Mouse (Mus musculus): ENCODE data around the gene Id1. TPM values are rescaled to one million over a fixed set of nuclear protein-coding genes. Genes with fewer than 3 reads are reported as not detected.
A peak's percentile ranks its signal among the peaks of the same experiment; 100 is the strongest.

Id1 gene
- polyA plus RNA-seq, 1 experiment: 59.5 TPM

GRCm38 (mm10) chr2:152700138-152700537 is 35.9 kb upstream of the Id1 start:
- Histone ChIP-seq H3K36me3 (ENCODE audit: control insufficient read depth, insufficient read depth) (peaks cover 34% of the 10 kb centered on the region), H3K79me2 (ENCODE audit: control insufficient read depth, insufficient read depth) (peaks cover 4% of the 10 kb centered on the region), H3K4me3 (no peak overlapping the region), H3K27me3 (ENCODE audit: control insufficient read depth, insufficient read depth, insufficient read length) (no peaks in the 10 kb centered on the region), H3K4me2 (ENCODE audit: low read depth) (peak overlapping the region; percentile 6), H3ac (ENCODE audit: control insufficient read depth, insufficient read length) (no peak overlapping the region)
- TF ChIP-seq SRF (IDR thresholded peaks at IDR 0.05; ENCODE audit: control insufficient read depth, insufficient read length, low read depth): no peak
- peak in 1 of 3 experiments; percentile 61 for TF ChIP-seq MYOD1 (IDR thresholded peaks at IDR 0.05; ENCODE audit: control insufficient read depth in 1 of 3, insufficient read length in 2 of 3, low read depth in 2 of 3)
- TF ChIP-seq MYOG (IDR thresholded peaks at IDR 0.05; ENCODE audit: control insufficient read depth in 1 of 3, insufficient read depth in 1 of 3, insufficient read length in 2 of 3, low read depth in 2 of 3): peak in 1 of 3 experiments; percentile 61
- no peak for TF ChIP-seq TCF12 (IDR thresholded peaks at IDR 0.05; ENCODE audit: insufficient read depth, poor library complexity, severe bottlenecking)
- TF ChIP-seq POLR2AphosphoS2 (IDR thresholded peaks at IDR 0.05; ENCODE audit: insufficient read length, low read depth): no peak

DNA sequence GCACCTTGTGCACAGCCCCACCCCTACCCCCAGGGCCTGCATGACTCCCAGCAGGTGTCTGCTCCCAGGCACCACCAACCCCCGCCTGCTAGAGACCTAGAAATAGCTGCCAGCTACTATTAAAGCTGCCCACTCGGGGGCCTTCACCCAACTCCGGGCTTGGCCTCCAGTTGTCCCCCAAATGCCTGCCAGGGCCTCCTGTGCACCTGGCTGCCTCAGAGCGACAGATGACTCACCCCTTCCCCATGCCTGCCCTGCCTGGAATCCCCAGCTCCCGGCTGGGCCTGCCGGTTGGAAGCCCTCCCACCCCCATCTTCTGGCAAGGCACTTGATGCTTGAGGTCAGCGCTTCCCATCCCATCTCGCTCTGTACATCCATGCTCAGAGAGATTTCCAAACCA is 35.3 kb upstream of the Id1 start:
- Histone ChIP-seq H3K4me2 (ENCODE audit: low read depth) (peak overlapping the region; percentile 6), H3K36me3 (ENCODE audit: control insufficient read depth, insufficient read depth) (peaks cover 30% of the 10 kb centered on the region), H3K79me2 (ENCODE audit: control insufficient read depth, insufficient read depth) (peaks cover 4% of the 10 kb centered on the region), H3K27me3 (ENCODE audit: control insufficient read depth, insufficient read depth, insufficient read length) (no peaks in the 10 kb centered on the region), H3ac (ENCODE audit: control insufficient read depth, insufficient read length) (no peak overlapping the region), H3K4me3 (no peak overlapping the region)
- TF ChIP-seq POLR2A (IDR thresholded peaks at IDR 0.05; ENCODE audit: insufficient read length, low read depth): no peak
- TF ChIP-seq CEBPB (IDR thresholded peaks at IDR 0.05; ENCODE audit: insufficient read depth, poor library complexity, severe bottlenecking): no peak
- no peak for TF ChIP-seq MAX (IDR thresholded peaks at IDR 0.05; ENCODE audit: low read depth)
- TF ChIP-seq MYOD1 (IDR thresholded peaks at IDR 0.05; ENCODE audit: control insufficient read depth in 1 of 3, insufficient read length in 2 of 3, low read depth in 2 of 3): peak in 2 of 3 experiments; percentile 40 to 85
- peak in 2 of 3 experiments; percentile 57 to 86 for TF ChIP-seq MYOG (IDR thresholded peaks at IDR 0.05; ENCODE audit: control insufficient read depth in 1 of 3, insufficient read depth in 1 of 3, insufficient read length in 2 of 3, low read depth in 2 of 3)
- peak; percentile 28 for TF ChIP-seq TCF12 (IDR thresholded peaks at IDR 0.05; ENCODE audit: insufficient read depth, poor library complexity, severe bottlenecking)
- peak; percentile 12 for TF ChIP-seq TCF3 (IDR thresholded peaks at IDR 0.05; ENCODE audit: insufficient read length, low read depth)

DNA sequence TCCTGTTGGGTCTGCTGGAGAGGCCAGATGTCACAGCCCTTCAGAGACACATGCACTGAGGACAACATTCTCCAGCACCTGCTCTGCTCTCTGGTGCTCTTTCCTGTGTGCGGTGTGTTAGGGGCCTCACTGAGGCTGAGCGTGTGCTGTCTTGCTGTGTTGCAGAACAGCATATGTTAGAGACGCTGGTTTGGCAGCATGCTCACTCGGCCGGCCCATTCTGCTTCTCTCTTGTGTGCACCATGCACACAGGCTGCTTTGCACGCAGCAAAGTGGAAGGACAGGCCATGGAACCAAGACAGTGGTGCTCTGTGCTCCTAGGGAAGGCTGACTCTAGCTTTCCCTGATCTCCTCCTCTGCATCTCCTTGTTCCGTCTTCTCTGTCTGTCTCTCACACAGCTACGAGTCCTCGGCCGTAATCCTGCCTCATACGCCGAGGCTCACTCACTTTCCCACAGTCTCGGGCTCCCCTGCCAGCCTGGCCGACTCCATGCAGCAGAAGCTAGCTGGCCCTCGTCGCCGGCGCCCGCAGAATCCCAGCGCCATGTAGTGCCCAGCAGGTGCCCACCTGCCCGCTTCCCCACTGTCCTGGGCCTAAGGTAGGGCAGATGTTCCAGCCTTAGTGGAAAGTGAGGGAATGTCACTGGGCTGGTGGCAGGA is 32.3 kb upstream of the Id1 start:
- Histone ChIP-seq H3K4me3 (no peak overlapping the region), H3K4me2 (ENCODE audit: low read depth) (no peak overlapping the region), H3K27me3 (ENCODE audit: control insufficient read depth, insufficient read depth, insufficient read length) (no peaks in the 10 kb centered on the region), H3K79me2 (ENCODE audit: control insufficient read depth, insufficient read depth) (no peaks in the 10 kb centered on the region), H3K36me3 (ENCODE audit: control insufficient read depth, insufficient read depth) (peaks cover 17% of the 10 kb centered on the region), H3ac (ENCODE audit: control insufficient read depth, insufficient read length) (no peak overlapping the region)
- TF ChIP-seq TCF12 (IDR thresholded peaks at IDR 0.05; ENCODE audit: insufficient read depth, poor library complexity, severe bottlenecking): no peak
- no peak for TF ChIP-seq USF1 (IDR thresholded peaks at IDR 0.05; ENCODE audit: low read depth)
- no peak for TF ChIP-seq CEBPB (IDR thresholded peaks at IDR 0.05; ENCODE audit: insufficient read depth, poor library complexity, severe bottlenecking)
- no peak for TF ChIP-seq SRF (IDR thresholded peaks at IDR 0.05; ENCODE audit: control insufficient read depth, insufficient read length, low read depth)
- TF ChIP-seq E2F4 (IDR thresholded peaks at IDR 0.05; ENCODE audit: insufficient read depth): no peak
- no peak for TF ChIP-seq POLR2A (IDR thresholded peaks at IDR 0.05; ENCODE audit: insufficient read length, low read depth)

- Histone ChIP-seq H3K4me2 (ENCODE audit: low read depth) (no peak overlapping the region), H3K4me3 (no peak overlapping the region), H3ac (ENCODE audit: control insufficient read depth, insufficient read length) (no peak overlapping the region), H3K36me3 (ENCODE audit: control insufficient read depth, insufficient read depth) (peaks cover 13% of the 10 kb centered on the region), H3K79me2 (ENCODE audit: control insufficient read depth, insufficient read depth) (no peaks in the 10 kb centered on the region), H3K27me3 (ENCODE audit: control insufficient read depth, insufficient read depth, insufficient read length) (no peaks in the 10 kb centered on the region)
- TF ChIP-seq POLR2A (IDR thresholded peaks at IDR 0.05; ENCODE audit: insufficient read length, low read depth) (no peak), SRF (IDR thresholded peaks at IDR 0.05; ENCODE audit: control insufficient read depth, insufficient read length, low read depth) (no peak), TCF3 (IDR thresholded peaks at IDR 0.05; ENCODE audit: insufficient read length, low read depth) (no peak), USF1 (IDR thresholded peaks at IDR 0.05; ENCODE audit: low read depth) (no peak), CEBPB (IDR thresholded peaks at IDR 0.05; ENCODE audit: insufficient read depth, poor library complexity, severe bottlenecking) (no peak)
Measured at GRCm38 (mm10) chr2:152704256-152704605, 31.8 kb upstream of the Id1 start.

DNA sequence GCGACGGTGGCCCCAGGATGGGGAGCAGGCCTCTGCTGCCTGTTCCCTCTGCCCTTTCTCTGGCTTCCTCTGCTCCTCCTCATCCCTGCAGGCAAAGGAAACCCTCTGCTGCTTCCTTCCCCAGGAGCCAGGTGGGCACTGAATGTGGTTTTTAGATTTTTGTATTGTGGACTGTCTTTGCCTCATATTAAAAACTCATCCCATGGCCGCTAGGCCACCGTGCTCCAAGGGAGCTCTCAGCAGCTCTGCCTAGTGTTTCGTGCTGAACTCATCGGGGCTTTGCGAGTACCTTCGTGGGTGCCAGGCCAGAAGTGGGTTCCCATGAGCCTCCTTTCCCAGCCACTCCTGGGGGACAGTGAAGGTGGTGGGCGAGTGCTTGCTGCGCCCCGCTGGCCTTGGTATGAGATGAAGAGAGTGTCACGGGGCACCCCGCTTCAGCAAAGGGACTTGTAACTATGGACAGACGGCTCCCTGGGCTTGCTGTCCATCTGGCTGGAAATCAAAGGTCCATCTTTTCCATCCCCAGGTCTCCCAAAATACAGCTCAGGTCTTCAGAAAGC is 31.2 kb upstream of the Id1 start:
- TF ChIP-seq E2F4 (IDR thresholded peaks at IDR 0.05; ENCODE audit: insufficient read depth): no peak
- TF ChIP-seq TCF12 (IDR thresholded peaks at IDR 0.05; ENCODE audit: insufficient read depth, poor library complexity, severe bottlenecking): no peak
- no peak for TF ChIP-seq SRF (IDR thresholded peaks at IDR 0.05; ENCODE audit: control insufficient read depth, insufficient read length, low read depth)
- TF ChIP-seq POLR2A (IDR thresholded peaks at IDR 0.05; ENCODE audit: insufficient read length, low read depth): no peak
- no peak for TF ChIP-seq MAX (IDR thresholded peaks at IDR 0.05; ENCODE audit: low read depth)
- no peak for TF ChIP-seq CEBPB (IDR thresholded peaks at IDR 0.05; ENCODE audit: insufficient read depth, poor library complexity, severe bottlenecking)
- TF ChIP-seq POLR2AphosphoS2 (IDR thresholded peaks at IDR 0.05; ENCODE audit: insufficient read length, low read depth): no peak
- no peak for TF ChIP-seq TCF3 (IDR thresholded peaks at IDR 0.05; ENCODE audit: insufficient read length, low read depth)
- TF ChIP-seq USF1 (IDR thresholded peaks at IDR 0.05; ENCODE audit: low read depth): no peak
- TF ChIP-seq MYOD1 (IDR thresholded peaks at IDR 0.05; ENCODE audit: control insufficient read depth in 1 of 3, insufficient read length in 2 of 3, low read depth in 2 of 3): no peak
- no peak for TF ChIP-seq MYOG (IDR thresholded peaks at IDR 0.05; ENCODE audit: control insufficient read depth in 1 of 3, insufficient read depth in 1 of 3, insufficient read length in 2 of 3, low read depth in 2 of 3)
- TF ChIP-seq REST (IDR thresholded peaks at IDR 0.05; ENCODE audit: insufficient read depth, insufficient read length): no peak
- H3ac ChIP-seq (ENCODE audit: control insufficient read depth, insufficient read length): no peak overlapping the region
- H3K79me2 ChIP-seq (ENCODE audit: control insufficient read depth, insufficient read depth): no peaks in the 10 kb centered on the region
- no peaks in the 10 kb centered on the region for H3K27me3 ChIP-seq (ENCODE audit: control insufficient read depth, insufficient read depth, insufficient read length)
- H3K4me2 ChIP-seq (ENCODE audit: low read depth): no peak overlapping the region
- H3K36me3 ChIP-seq (ENCODE audit: control insufficient read depth, insufficient read depth): peaks cover 13% of the 10 kb centered on the region
- H3K4me3 ChIP-seq: no peak overlapping the region

Data from myocyte (in vitro differentiated cells).